Mouse (Mus musculus) ES-E14 (cell line): ENCODE data around the gene Sipa1l2. TPM values are rescaled to one million over a fixed set of nuclear protein-coding genes. Genes with fewer than 3 reads are reported as not detected.

Experiments
- DNase-seq: peaks from one replicate; pipeline ENCODE4 v3.0.0-alpha.2; 2013; ENCODE audit warnings: low read depth, low spot score
- H3K27ac ChIP-seq: 2 replicates; pipeline ENCODE4 v1.5.1; 2012; ENCODE audit warnings: low read depth, mild to moderate bottlenecking, low read length, moderate library complexity, mixed read lengths; ENCODE audit not compliant: poor library complexity, insufficient read depth, severe bottlenecking
- H3K36me3 ChIP-seq: 2 replicates; pipeline ENCODE4 v1.6.1; 2012; ENCODE audit warnings: mild to moderate bottlenecking, low read length, moderate library complexity, mixed read lengths; ENCODE audit not compliant: control insufficient read depth, poor library complexity, insufficient read depth, severe bottlenecking
- H3K4me1 ChIP-seq, 2 experiments: fragments of 150-350 bp in 1 of 2; sonication (generic) in 1 of 2; 2 replicates each; pipeline ENCODE4 v1.6.1; 2012; ENCODE audit warnings: low read length in 2 of 2, mild to moderate bottlenecking in 1 of 2, mixed read lengths in 1 of 2; ENCODE audit not compliant: control insufficient read depth in 2 of 2, insufficient read depth in 2 of 2, poor library complexity in 1 of 2
- H3K4me3 ChIP-seq, 2 experiments: fragments of 150-350 bp in 1 of 2; sonication (generic) in 1 of 2; 2 replicates each; pipeline ENCODE4 v1.5.1; 2012; ENCODE audit warnings: low read length in 2 of 2, low read depth in 1 of 2, mild to moderate bottlenecking in 1 of 2, mixed read lengths in 1 of 2; ENCODE audit not compliant: insufficient read depth in 1 of 2, poor library complexity in 1 of 2, severe bottlenecking in 1 of 2
- H3K9ac ChIP-seq: 2 replicates; pipeline ENCODE4 v1.6.1; 2012; ENCODE audit warnings: low read depth, mild to moderate bottlenecking, low read length, mixed read lengths; ENCODE audit not compliant: poor library complexity, insufficient read depth, severe bottlenecking
- H3K9me3 ChIP-seq: fragments of 150-350 bp; sonication (generic); 2 replicates; pipeline ENCODE4 v1.6.1; 2012; ENCODE audit warnings: low read depth, mild to moderate bottlenecking, low read length; ENCODE audit not compliant: control insufficient read depth, insufficient read depth
- CHD2 ChIP-seq: IDR thresholded peaks from 2 replicates; pipeline ENCODE4 v1.6.1; 2014; ENCODE audit warnings: mild to moderate bottlenecking, low read depth, low read length, inconsistent platforms
- HCFC1 ChIP-seq: IDR thresholded peaks from 2 replicates; pipeline ENCODE4 v1.6.1; 2012; ENCODE audit warnings: low read length, inconsistent platforms, borderline replicate concordance; ENCODE audit not compliant: insufficient read depth
- MAFK ChIP-seq: IDR thresholded peaks from 2 replicates; pipeline ENCODE4 v1.6.1; 2014; ENCODE audit warnings: mild to moderate bottlenecking, low read depth, low read length, inconsistent platforms; ENCODE audit not compliant: insufficient read depth
- ZC3H11A ChIP-seq: IDR thresholded peaks from 2 replicates; pipeline ENCODE4 v1.6.1; 2012; ENCODE audit warnings: low read depth, mild to moderate bottlenecking, inconsistent platforms, low read length, borderline replicate concordance
- ZNF384 ChIP-seq: IDR thresholded peaks from 2 replicates; pipeline ENCODE4 v1.6.1; 2012; ENCODE audit warnings: low read depth, low read length, inconsistent platforms
- in situ Hi-C, 2 experiments: fragments of 600-800 bp; cut with MboI; formaldehyde crosslinking; loops; one replicate each; pipeline ENCODE4 v1.15.1; 2025; ENCODE audit warnings: low sequenced_read_pairs in 2 of 2, inconsistent platforms in 1 of 2; ENCODE audit not compliant: unreplicated experiment in 2 of 2
- total RNA-seq: library from RNA; depleted of rRNA; stranded (reverse); fragments of 300-350 nt; gene quantifications from 2 replicates; pipeline ENCODE4 v1.2.3, GENCODE M21; 2012

Gene Sipa1l2
- total RNA-seq, 1 experiment = 19.0 TPM

DNA sequence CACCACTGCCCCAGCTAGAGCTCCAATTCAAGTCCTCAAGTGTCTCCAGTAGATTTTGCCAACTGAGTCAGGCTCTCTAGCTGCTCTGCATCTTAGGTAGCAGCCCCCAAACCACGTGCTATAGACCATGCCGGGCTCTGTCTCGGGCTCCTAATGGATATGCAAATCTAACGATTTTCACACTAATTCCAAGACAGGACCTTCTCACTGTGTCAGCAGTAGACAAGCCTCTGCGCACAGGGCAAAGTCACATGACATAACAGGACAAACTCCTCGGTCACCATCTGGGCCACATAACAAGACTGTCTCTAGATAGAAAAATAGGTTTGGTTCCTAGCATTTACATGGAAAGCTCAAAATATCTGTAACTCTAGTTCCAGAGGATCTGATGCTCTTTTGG, 40.6 kb downstream of the Sipa1l2 start:
- TF ChIP-seq MAFK = no peak
- TF ChIP-seq HCFC1 = no peak
- TF ChIP-seq ZNF384 = no peak
- TF ChIP-seq ZC3H11A = no peak
- no peak for TF ChIP-seq CHD2
- peaks cover 7 to 42% of the 10 kb centered on the region in 2 experiments; a peak in 3 of 4 replicates for H3K4me1 ChIP-seq
- no peaks in the 10 kb centered on the region for H3K36me3 ChIP-seq
- no peak overlapping the region for H3K9ac ChIP-seq
- H3K27ac ChIP-seq = no peak overlapping the region
- no peaks in the 10 kb centered on the region for H3K9me3 ChIP-seq
- no peak overlapping the region for H3K4me3 ChIP-seq
- no peak for DNase-seq
- in situ Hi-C loops = no loop called here

DNA sequence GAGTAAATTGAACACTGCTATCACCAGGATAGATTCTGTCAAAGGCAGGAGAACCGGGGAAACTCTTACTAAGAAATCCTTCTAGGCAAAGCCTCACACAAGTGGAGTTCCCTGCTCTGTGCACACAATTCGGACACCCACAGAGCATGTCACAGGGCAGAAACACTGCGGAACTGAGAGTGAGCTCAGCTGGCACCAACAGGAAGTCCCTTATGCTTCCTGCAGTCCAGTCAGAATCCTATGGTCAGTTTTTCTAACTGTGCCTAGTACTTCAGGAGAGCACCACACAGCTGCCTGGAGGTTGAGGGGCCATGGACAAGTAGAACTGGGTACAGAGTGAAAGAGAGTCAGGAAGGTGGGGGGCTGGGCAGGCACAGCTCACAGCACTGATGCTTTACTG, 41.7 kb downstream of the Sipa1l2 start:
- no peak for TF ChIP-seq ZNF384
- no peak for TF ChIP-seq ZC3H11A
- no peak for TF ChIP-seq MAFK
- no peak for TF ChIP-seq HCFC1
- no peak for TF ChIP-seq CHD2

DNA sequence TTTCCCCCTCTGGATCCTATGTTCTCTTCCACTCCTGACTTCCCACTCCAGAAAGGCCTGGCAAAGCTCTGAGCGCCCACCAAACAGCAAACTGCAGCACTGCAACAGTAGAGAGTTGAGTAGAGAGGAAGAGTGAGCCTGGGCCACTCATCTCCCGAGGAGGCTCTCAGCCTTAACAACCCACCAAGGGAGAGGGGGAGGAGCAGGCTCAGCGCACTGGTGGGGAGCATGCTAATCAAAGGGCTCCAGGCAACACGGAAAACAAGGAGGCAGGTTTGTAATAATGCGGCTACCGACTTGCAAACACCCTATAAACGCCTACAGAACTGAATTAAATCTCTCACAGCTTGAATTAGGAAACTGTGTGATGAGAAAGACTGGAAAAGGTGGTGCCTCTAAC, 42.6 kb downstream of the Sipa1l2 start:
- no peak for DNase-seq
- TF ChIP-seq ZC3H11A (no peak), CHD2 (no peak), ZNF384 (no peak), MAFK (no peak), HCFC1 (no peak)
- peaks cover 16 to 52% of the 10 kb centered on the region in 2 experiments for H3K4me1 ChIP-seq
- in situ Hi-C loops = no loop called here
- no peak overlapping the region for H3K27ac ChIP-seq
- no peaks in the 10 kb centered on the region for H3K9me3 ChIP-seq
- no peak overlapping the region for H3K4me3 ChIP-seq
- no peaks in the 10 kb centered on the region for H3K36me3 ChIP-seq
- no peak overlapping the region for H3K9ac ChIP-seq

More for the DNA sequence above, 41.7 kb downstream of the Sipa1l2 start:
- no peak for DNase-seq
- in situ Hi-C loops = no loop called here
- Histone ChIP-seq H3K27ac (no peak overlapping the region), H3K4me1 (peaks cover 8 to 49% of the 10 kb centered on the region in 2 experiments), H3K9me3 (no peaks in the 10 kb centered on the region), H3K36me3 (no peaks in the 10 kb centered on the region), H3K4me3 (no peak overlapping the region), H3K9ac (no peak overlapping the region)

GRCm38 (mm10) chr8:125526582-125526981, 43.0 kb downstream of the Sipa1l2 start:
- Histone ChIP-seq H3K9ac (no peak overlapping the region), H3K4me1 (peaks cover 20 to 55% of the 10 kb centered on the region in 2 experiments), H3K9me3 (no peaks in the 10 kb centered on the region), H3K36me3 (no peaks in the 10 kb centered on the region), H3K4me3 (no peak overlapping the region), H3K27ac (no peak overlapping the region)
- DNase-seq = no peak
- TF ChIP-seq HCFC1 (no peak), CHD2 (no peak), MAFK (no peak), ZNF384 (no peak), ZC3H11A (no peak)
- in situ Hi-C loops = no loop called here

GRCm38 (mm10) chr8:125524479-125524878, 45.1 kb downstream of the Sipa1l2 start:
- DNase-seq = no peak
- Histone ChIP-seq H3K4me1 (peaks cover 28 to 54% of the 10 kb centered on the region in 2 experiments), H3K36me3 (no peaks in the 10 kb centered on the region), H3K4me3 (no peak overlapping the region), H3K9ac (no peak overlapping the region), H3K9me3 (no peaks in the 10 kb centered on the region), H3K27ac (no peak overlapping the region)
- TF ChIP-seq ZNF384 (no peak), MAFK (no peak), ZC3H11A (no peak)
- in situ Hi-C loops = no loop called here
